Mouse (Mus musculus): ENCODE measurements around the gene Lhfp.

GRCm38 (mm10) chr3:53052385-53052784, 11.1 kb downstream of the Lhfp start:
- TF ChIP-seq CTCF (IDR thresholded peaks at IDR 0.05; ENCODE audit: low read depth) (no peak), EP300 (IDR thresholded peaks at IDR 0.05; ENCODE audit: low read depth) (no peak)
